Mouse (Mus musculus): ENCODE results near the gene R3hdm4.
"Not testable (repeated sequence)": the region's sequence is repeated elsewhere in the genome, so short reads cannot be mapped to it uniquely, and the experiment has no call there.

The R3hdm4 gene

DNA sequence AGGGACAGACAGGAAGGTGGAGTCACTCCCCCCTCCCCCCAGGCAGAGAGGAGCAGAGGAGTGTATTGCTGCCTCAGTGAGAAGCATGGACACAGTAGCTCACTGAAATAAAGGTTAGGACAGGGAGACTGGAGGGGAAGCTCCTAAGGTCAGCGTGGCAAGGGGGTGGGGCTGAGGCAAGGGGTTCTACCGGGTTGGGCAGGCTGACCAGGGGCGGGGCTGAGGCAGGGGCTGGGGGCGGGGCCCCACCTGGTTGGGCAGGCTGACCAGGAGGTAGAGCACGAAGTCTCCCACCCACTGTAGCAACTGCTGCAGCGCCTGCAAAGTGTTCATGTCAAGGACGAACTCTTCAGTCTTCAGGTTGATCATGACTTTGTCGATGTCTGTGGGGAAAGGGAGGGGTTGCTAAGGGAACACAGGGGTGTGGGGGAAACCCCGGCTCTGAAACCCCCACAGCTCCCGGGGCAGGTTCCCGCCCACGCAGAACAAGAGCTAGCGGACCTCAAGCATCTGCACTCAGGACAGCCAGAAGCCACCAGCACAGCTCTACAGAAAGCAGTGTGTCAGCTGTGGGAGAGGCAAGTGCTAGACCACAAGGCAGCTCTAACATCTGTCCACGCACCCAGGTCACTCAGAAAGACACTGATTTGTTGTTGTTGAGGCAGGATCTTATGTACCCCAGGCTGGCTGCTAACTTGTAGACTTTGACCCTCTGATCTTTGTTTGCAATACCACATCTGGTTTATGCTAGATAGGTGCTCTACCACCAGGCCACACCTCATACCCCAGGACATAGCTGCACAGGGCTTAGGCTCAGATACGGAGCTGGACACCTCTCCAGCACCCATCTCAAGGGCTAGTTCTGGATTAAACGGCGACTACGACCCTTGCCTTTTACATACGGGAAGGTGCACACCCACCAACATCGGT, 23.4 kb downstream of the R3hdm4 start:
- no peak for DNase-seq (ENCODE audit: low read depth)

DNA sequence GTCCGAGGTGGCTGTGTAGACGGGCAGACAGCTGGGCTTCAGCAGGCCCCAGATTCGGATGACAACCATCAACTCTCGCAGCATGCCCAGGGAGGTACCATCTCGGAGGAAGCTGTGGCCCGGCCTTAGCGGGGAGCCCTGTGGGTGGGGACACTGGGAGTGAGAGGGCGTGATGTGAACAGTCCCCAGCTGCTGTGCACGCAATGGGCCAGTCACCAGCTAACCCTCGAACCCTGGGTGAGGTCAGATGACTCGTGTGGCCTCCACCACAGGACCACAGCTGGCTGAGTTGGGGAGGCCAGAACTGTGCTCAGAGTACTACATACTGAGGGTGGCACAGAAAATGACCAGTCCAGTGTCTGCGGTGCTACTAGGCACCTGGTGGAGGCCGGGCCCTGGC, 24.2 kb downstream of the R3hdm4 start:
- no peak for DNase-seq (ENCODE audit: low read depth)

DNA sequence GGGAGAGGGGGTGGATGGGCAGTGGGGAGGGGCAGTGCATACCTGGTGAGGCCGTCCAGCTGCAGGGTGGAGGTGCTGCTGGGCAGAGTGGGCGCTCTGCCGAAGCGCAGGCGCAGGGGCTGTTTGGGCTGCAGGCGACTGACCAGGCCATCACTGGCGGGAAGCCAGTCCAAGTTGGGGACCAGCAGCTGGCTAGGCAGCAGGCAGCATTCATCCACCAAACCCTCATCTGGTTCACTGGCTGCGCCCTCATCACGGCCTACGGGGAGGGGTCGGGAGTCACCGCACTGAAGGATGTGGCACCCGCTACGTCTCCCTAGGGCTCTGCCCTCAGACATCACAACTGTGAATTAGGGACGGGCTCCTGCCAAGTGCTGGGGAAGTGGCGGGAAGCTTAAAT, 24.7 kb downstream of the R3hdm4 start:
- no peak for DNase-seq (ENCODE audit: low read depth)

DNA sequence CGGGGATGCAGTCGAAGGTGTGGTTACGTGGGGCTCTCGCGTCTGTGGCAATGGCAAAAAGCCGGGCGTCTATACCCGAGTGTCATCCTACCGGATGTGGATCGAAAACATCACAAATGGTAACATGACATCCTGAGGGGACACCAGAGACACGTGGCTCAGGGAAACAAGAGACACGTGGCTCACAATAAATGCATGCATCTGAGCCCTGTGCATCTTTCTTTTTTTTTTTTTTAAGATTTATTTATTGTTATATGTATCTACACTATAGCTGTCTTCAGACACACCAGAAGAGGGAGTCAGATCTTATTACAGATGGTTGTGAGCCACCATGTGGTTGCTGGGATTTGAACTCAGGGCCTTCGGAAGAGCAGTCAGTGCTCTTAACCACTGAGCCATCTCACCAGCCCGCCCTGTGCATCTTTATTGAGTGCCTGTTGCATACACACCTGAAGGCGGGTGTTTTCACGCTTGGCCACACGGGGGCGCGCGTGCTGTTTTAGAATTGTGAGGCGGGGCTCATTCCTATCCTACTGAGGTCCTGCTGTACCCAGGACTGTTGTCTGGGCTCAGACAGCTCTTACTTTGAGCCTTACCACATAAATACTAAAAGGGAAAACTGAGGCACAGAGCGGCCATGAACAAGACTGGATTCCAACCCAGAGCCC, 28.4 kb downstream of the R3hdm4 start:
- not testable (repeated sequence) for DNase-seq (ENCODE audit: low read depth)

DNA sequence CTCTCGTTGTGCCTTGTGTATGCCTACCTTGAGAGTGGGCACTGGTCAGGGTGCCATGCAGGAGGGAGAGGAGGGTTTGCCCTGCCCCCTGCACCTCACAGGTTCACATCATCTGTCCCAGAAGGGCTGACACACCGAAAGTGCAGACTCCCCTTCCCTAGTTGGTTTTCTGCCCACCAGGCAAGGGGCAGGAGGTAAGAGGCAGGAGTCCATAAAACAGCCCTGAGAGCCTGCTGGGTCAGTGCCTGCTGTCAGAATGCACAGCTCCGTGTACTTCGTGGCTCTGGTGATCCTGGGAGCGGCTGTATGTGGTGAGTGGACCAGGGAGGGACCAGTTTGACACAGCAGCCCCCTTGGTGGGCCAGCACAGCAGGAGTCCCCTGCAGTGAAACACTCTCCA, 30.3 kb downstream of the R3hdm4 start, which contains the start of gene Cfd:
Gene Cfd (plus strand): TSS at position 184 of the 400 bp plus-strand sequence.
- DNase-seq (ENCODE audit: low read depth) = no peak

DNA sequence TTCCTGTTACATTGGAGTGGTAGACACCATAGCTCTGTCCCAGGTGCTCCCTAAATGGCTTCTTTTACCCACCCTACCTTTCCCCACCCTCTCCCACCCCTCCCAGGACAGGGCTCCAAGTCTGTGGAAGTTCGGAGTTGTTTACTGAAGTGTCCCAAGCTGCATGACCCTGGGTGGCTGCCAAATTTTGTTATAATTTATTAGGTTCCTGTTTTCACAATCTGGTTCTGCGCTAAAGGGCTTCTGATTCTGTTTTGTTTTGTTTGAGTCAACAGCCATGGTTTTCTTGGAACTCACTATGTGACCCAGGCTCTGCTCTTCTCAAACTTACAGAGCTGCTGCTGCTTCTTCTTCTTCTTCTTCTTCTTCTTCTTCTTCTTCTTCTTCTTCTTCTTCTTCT, 31.6 kb downstream of the R3hdm4 start:
- no peak for DNase-seq (ENCODE audit: low read depth)

DNA sequence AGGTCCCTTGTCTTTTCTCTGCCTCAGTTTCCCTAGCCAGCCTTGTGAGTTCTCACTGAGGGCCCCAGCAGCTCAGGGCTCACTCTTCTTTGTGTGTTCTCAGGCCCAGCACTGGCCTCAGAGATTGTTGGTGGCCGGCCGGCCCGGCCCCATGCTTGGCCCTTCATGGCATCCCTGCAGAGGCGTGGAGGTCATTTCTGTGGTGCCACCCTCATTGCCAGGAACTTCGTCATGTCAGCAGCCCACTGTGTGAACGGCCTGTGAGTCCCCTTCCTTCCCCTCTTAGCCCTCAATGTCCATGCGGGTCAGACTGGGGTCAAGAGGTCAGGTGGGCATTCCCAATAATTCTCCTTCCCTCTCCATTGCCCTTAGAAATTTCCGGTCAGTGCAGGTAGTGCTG, 34.4 kb downstream of the R3hdm4 start:
- no peak for DNase-seq (ENCODE audit: low read depth)

DNA sequence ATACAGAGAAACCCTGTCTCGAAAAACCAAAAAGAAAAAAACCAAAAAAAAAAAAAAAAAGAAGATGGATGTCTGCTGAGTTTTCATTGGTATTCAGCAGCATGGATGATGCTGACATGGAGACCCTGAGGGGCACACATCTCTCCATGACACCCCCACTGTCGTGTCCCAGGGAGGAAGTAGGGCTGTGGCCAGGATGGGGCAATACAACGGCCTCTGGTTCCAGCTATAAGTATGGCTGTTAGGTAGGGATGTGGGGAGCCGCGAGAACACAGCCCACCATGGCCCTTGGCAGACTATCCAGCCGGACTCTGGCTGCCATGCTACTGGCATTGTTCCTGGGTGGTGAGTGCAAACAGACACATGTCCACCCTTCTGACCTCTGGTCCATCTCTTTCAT, 35.0 kb downstream of the R3hdm4 start, which contains the start of gene Elane:
Gene Elane (plus strand): TSS at position 194 of the 400 bp plus-strand sequence.
- no peak for DNase-seq (ENCODE audit: low read depth)

DNA sequence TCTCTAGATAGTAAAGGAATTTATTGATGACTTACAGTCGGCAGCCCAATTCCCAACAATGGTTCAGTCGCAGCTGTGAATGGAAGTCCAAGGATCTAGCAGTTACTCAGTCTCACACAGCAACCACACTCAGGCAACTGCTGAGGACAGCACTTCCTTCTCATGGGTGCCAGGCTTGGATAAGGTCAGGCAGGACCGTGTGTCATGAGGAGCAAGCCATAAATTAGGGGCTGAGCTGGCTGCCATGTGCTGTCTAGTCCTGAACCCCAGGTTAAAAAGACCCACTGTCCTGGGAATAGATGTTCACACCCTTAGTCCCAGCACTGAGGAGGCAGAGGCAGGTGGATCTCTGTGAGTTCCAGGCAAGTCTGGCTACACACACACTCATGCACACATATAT, 36.1 kb downstream of the R3hdm4 start:
- not testable (repeated sequence) for DNase-seq (ENCODE audit: low read depth)

DNA sequence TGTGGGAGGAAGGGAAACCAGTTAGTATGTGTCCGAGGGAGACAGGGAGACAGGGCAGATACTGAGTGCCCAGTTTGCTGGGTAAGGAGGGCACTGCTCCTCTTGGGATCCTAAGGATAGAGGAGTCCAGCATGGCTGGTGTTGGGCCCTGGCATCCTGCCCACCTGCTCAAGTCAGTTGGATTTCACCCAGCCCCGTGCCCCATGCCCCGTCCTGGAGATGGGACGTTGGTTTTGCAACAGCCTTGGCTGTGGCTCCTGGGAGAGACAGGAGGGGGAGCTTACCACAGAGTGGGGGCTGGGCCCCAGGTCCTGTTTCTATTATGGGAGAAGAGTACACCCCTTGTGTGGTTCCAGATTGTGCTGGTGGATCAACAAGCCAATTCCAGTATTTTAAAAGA, 36.6 kb downstream of the R3hdm4 start:
- DNase-seq (ENCODE audit: low read depth) = no peak

DNA sequence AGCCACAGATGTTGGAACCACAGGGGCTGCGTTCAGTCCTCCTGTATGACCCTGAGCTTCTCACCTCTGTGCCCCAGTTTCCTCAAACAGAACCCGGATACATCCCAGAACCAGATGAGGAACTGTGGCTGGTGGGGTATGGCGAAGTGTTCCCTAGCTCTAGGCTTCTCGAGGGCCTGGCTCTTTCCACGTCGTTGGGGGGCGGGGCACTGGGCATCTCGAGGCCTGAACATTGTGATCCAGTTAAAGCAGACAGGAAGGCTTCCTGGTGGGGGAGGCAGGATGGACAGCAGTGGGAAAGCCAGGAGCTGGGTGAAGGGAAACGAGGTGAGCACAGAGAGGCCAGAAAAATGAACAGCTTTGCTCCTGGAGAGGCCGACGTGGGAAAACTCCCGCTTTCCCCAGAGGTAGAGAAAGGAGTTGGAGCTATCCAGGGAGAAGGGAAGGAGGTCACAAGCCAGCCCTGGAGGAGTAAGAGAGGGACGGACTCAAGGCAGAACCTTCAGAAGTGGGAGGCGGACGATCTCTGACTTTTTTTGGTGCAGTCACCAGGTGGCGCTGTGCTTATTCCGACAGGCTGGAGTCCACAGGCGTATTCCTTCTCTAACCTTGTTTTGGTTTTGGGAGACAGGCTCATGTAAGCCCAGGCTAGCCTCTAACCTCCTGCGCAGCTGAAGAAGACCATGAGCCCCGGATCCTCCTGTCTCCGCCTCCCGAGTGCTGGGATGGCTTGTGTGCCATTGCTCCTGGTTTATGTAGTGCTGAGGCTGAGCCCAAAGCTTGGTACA, 37.5 kb downstream of the R3hdm4 start:
- DNase-seq (ENCODE audit: low read depth) = peak; percentile 58

DNA sequence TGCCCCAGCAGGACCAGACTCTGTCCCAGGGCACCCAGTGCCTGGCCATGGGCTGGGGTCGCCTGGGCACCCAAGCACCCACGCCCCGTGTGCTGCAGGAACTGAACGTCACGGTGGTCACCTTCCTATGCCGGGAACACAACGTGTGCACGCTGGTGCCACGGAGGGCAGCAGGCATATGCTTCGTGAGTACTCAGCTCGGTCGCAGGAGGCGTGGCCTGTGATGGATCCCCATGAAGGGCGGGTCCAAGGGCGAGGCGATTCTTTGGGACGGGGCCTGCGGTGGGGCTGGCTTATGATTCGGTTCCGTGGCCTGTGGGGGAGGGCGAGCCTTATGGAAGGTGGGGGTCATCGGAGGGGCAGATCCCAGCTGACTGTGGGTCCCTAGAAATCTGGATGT, 39.0 kb downstream of the R3hdm4 start:
- no peak for DNase-seq (ENCODE audit: low read depth)

DNA sequence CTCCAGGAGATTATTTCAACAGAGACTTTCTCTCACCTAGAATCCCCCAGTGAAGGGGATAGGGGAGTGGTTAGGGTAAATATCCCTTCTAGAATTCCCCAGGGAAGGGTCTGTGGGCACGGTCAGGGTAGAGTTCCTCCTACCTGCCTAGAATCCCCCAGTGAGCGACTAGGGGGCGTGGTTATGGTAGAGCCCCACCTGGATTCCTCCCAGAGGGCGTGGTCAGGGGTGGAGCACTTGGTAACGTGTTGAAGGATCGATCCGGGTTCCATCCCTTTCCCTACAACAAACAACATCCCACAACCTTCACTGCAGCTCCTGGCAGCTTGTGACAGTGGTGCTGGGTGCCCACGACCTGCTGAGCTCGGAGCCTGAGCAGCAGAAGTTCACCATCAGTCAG, 40.3 kb downstream of the R3hdm4 start:
- no peak for DNase-seq (ENCODE audit: low read depth)

DNA sequence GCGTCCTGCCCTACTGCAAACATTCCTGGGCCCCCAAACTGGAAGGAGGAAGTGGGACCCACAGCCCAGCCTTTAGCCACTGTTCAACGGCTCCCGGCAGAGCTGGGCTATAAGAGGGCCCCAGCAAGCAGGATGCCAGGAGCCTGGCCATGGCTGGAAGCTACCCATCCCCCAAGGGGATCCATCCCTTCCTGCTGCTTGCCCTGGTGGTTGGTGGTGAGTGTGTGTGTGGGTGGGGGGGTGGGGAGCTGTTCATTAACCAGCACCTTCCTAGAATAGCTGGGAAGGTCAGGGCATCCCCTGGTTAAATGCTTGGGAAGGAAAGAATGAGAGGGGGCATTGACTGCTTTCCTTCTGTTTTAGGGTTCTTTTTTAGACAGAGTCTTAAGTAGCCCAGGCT, 41.5 kb downstream of the R3hdm4 start:
- DNase-seq (ENCODE audit: low read depth) = no peak

DNA sequence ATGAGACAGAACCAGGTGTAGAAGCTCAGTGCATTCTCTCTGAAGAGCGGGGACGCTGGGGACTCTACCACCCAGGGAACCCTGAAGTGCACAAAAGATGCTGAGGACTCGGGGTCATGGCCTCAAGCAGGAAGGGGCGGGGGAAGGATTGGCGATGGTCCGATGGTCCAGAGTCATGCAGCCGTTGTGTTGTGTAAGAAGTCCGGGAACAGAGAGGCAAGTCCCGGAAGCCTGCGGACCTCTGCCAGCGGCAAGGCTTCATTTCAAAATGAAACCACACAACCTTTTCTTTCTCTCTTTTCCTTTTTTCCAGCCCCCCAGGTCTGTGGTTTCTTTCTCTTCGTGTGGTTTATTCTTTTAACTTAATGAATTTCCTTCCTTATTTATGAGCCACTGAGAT, 43.3 kb downstream of the R3hdm4 start:
- DNase-seq (ENCODE audit: low read depth) = no peak

DNA sequence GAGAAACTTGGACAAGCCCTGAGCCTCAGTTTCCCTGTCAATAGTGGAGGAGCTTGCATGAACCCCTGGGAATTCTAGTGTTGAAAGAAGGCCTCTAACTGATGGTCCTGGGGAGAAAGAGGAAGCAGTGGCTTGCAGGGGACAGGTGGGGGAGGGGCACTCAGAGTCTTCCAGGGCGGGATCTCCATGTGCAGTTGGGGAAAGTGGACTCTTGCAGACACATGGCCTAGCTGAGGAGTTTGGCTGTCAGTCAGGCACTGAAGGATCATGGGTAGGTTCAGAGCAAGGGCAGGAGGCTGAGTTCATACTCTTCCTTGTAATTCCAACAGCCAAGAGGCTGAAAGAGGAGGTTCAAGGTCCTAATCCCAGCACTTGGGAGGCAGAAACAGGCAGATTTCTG, 43.8 kb downstream of the R3hdm4 start:
- DNase-seq (ENCODE audit: low read depth) = no peak

DNA sequence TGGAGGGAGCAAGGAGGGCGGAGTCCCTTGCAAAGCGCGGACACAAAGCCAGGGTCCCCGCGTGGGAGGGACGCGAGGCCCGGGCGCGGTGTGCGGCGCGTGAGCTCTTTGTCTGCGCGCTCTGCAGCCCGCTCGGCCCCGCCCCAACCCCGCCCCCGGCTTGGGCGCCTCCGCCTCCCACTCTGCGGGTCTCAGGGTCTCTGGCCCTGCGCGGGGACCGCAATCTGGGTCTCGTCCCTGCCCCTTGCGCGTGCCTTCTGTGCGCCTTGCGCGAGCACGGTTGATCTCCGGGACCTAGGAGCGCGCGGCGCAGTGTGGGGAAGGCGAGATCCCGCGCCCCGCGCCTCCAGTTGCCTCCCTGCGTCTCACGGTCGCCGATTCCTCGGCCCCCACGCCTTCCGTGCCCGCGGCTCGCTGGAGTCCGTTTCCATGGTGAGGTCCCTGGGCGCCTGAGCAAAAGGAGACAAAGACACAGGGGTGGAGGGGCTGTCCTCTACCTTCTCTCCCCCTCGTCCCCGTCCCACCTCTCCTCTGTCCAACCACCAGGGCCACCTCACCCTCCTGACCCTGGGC, 46.6 kb downstream of the R3hdm4 start, which contains the start of the genes Prtn3 and Plppr3:
Gene Prtn3 (plus strand): TSS at position 187 of the 573 bp plus-strand sequence.
Gene Plppr3 (minus strand): TSS at position 345 of the 573 bp plus-strand sequence.
- no peak for DNase-seq (ENCODE audit: low read depth)

DNA sequence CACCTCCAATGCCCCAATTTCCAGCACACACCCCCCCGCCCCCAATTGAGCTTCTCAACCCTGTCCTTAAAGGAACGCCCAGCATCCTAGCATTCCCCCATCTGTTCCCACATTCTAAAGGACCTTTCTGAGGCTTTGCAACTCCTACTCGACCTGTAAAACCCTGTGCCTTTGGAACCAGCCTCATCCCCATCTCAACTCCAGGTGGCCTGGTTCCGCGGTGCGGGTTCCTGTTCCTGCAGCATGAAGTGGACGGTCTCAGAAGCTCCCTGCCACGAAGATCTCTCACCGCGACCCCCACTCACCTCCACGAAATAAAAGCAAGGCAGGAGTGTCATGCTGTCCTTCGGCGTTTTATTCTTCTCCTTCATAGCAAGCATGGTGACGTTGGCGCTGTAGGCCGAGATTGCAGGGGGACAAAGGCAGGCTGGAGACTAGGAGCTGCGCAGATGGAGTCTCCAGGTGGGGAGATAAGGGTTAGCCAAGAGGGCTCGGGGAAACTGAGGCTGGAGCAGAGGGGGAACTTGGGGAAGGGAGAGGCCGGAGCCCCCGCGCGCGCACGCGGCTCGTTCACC, 47.2 kb downstream of the R3hdm4 start:
- DNase-seq (ENCODE audit: low read depth) = no peak

DNA sequence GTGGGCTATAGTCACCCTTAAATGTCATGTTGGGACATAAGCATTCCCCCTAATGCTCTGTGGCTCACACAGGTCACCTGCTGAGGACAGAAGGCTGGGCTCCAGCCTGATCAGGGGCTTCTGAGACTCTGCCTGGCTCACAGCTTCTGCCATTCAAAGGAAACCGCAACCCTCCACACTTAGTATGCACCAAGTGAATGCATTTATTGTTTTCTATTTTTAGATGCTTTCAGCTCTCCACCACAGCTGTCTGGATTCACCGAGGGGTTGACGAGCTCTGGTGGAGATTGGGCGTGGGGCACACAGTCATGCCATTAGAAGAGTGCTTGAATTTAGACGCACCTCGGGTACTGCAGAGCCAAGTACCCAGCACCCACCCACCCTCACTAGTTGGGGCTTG, 47.7 kb downstream of the R3hdm4 start:
- DNase-seq (ENCODE audit: low read depth) = no peak

DNA sequence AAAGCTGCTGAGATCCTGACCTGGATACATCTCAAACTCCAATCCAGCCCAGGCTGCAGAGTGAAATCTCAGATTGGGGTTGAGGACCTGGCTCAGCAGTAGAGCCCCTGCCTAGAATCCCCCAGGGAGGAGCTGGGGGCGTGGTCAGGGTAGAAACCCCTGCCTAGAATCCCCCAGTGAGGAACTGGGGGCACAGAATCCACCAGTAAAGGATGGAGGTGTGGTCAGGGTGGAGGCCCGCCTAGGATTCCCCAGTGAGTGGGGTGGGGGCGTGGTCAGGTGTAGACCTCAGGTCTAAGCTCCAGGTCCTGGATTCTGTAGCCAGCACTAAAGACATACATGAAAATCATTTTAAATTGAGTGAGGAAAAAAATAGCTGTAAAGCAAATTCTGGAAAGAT, 48.1 kb downstream of the R3hdm4 start:
- no peak for DNase-seq (ENCODE audit: low read depth)

DNA sequence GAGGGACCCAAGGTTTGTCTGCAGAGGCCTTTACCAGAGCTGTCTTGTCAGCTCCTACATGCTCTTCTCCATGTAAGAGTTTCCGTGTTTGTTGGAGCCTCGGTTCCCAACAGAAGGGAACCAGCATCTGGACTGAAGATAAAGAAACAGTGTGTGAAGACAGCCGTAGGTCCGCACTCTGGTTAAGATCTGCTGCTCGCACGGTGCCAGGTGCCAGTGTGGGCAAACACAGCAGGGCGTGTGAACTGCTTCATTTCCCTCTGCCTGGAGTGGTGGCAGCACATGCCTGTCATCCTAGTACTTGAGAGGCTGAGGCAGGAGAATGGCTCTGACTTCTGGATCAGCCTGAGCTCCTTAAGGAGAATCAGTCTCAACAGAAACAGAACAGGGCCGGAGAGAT, 49.2 kb downstream of the R3hdm4 start:
- no peak for DNase-seq (ENCODE audit: low read depth)

DNA sequence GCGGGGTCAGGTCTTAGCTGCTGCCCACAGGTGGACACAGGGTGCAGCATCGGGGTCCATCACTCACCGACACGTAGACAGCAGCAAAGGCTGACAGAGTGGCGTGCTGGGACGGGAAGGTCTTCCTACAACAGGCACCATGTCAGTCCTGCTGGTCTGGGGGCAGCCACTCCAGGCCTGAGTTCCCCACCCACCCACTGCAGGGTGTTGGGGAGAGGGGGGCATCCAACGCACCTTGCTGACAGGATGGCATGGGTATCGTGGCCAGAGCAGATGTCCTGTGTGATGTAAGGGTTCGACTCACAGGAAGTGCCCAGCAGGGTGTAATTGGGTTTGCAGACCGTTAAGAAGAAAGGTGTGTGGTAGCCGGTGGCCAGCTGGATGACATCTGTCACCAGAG, 54.4 kb downstream of the R3hdm4 start:
- DNase-seq (ENCODE audit: low read depth) = no peak
